Mouse (Mus musculus): ENCODE measurements around the gene LTO1. TPM values are rescaled to one million over a fixed set of nuclear protein-coding genes. Genes with fewer than 3 reads are reported as not detected.
"Not testable (repeated sequence)": the region's sequence is repeated elsewhere in the genome, so short reads cannot be mapped to it uniquely, and the experiment has no call there.

Gene LTO1
- polyA plus RNA-seq, 1 experiment from 2014 or later, result 22.6 TPM

DNA sequence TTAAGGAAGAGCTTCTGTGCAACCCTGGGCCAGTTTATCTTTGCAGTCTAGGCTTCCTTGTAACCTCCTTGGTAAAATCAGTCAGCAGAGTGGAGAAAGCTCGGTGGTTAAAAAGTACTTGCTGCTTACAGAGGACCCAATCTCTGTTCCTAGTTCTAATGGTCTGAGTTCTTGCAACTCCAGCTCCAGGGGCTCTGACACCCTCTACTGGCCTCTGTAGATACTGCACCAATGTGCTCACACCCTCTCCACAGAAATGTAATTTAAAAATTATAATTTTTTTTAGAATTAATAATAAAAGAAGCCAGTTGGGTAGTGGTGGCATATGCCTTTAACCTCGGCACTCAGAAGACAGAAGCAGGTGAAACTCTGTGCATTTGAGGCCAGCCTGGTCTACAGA lies 27.2 kb upstream of the LTO1 start:
- 84% methylated on average over 2 of the region's 2 CpGs for WGBS
- DNase-seq (ENCODE audit: low spot score), result no peak
- H3K4me2 ChIP-seq (ENCODE audit: low read depth, severe bottlenecking), result no peak overlapping the region
- ATAC-seq (ENCODE audit: insufficient number of reproducible peaks, low FRiP score, low TSS enrichment, low read depth), result no peak
- H3K9ac ChIP-seq (ENCODE audit: low read length), result no peak overlapping the region
- no peak overlapping the region for H3K27ac ChIP-seq (replicated peaks; ENCODE audit: low read depth, low read length)
- peaks cover 8% of the 10 kb centered on the region; the same call in 1 of the 2 replicates for H3K4me1 ChIP-seq (ENCODE audit: control insufficient read depth, insufficient read depth, low read length)
- no peaks in the 10 kb centered on the region for H3K27me3 ChIP-seq (ENCODE audit: control insufficient read depth, insufficient read depth, low read length)
- H3K4me3 ChIP-seq (ENCODE audit: low read depth, low read length), result no peak overlapping the region
- no peaks in the 10 kb centered on the region for H3K9me3 ChIP-seq (ENCODE audit: control insufficient read depth, low read length)
- no peaks in the 10 kb centered on the region for H3K36me3 ChIP-seq (ENCODE audit: control insufficient read depth, insufficient read depth, low read length)

- no peak for ATAC-seq (ENCODE audit: insufficient number of reproducible peaks, low FRiP score, low TSS enrichment, low read depth)
- H3K27ac ChIP-seq (replicated peaks; ENCODE audit: low read depth, low read length), result no peak overlapping the region
- no peak overlapping the region for H3K9ac ChIP-seq (ENCODE audit: low read length)
- 6% methylated on average over 18 of the region's 18 CpGs for WGBS
- no peaks in the 10 kb centered on the region for H3K27me3 ChIP-seq (ENCODE audit: control insufficient read depth, insufficient read depth, low read length)
- 0 out of 2 replicates have a peak overlapping the region, but pooled peaks have one; percentile 3 for H3K4me2 ChIP-seq (ENCODE audit: low read depth, severe bottlenecking)
- H3K36me3 ChIP-seq (ENCODE audit: control insufficient read depth, insufficient read depth, low read length), result no peaks in the 10 kb centered on the region; the same call in 1 of the 2 replicates
- DNase-seq (ENCODE audit: low spot score), result peak; percentile 39
- H3K4me1 ChIP-seq (ENCODE audit: control insufficient read depth, insufficient read depth, low read length), result peaks cover 4% of the 10 kb centered on the region; the same call in 1 of the 2 replicates
- H3K4me3 ChIP-seq (ENCODE audit: low read depth, low read length), result no peak overlapping the region
- no peaks in the 10 kb centered on the region for H3K9me3 ChIP-seq (ENCODE audit: control insufficient read depth, low read length)
Observed at GRCm38 (mm10) chr7:144888564-144889299, 26.2 kb upstream of the LTO1 start.

DNA sequence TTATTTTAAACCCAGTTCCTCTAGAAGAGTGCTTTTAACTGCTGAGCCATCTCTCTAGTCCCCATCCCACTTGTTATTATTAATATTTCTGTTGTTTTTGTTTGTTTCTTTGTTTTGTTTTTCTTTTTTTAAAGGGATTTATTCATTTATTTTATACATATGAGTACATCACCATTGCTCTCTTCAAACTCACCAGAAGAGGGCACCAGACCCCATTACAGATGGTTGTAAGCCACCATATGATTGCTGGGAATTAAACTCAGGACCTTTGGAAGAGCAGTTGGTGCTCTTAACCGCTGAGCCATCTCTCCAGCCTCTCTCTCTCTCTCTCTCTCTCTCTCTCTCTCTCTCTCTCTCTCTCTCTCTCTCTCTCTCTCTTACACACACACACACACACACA lies 24.2 kb upstream of the LTO1 start:
- not testable (repeated sequence) for H3K9ac ChIP-seq (ENCODE audit: low read length); H3K9me3 ChIP-seq (ENCODE audit: control insufficient read depth, low read length); H3K36me3 ChIP-seq (ENCODE audit: control insufficient read depth, insufficient read depth, low read length); H3K4me3 ChIP-seq (ENCODE audit: low read depth, low read length); H3K4me1 ChIP-seq (ENCODE audit: control insufficient read depth, insufficient read depth, low read length); DNase-seq (ENCODE audit: low spot score); H3K4me2 ChIP-seq (ENCODE audit: low read depth, severe bottlenecking); H3K27ac ChIP-seq (replicated peaks; ENCODE audit: low read depth, low read length); ATAC-seq (ENCODE audit: insufficient number of reproducible peaks, low FRiP score, low TSS enrichment, low read depth)
- 82% methylated on average over 1 of the region's 1 CpGs for WGBS
- H3K27me3 ChIP-seq (ENCODE audit: control insufficient read depth, insufficient read depth, low read length), result peaks cover 12% of the 10 kb centered on the region

DNA sequence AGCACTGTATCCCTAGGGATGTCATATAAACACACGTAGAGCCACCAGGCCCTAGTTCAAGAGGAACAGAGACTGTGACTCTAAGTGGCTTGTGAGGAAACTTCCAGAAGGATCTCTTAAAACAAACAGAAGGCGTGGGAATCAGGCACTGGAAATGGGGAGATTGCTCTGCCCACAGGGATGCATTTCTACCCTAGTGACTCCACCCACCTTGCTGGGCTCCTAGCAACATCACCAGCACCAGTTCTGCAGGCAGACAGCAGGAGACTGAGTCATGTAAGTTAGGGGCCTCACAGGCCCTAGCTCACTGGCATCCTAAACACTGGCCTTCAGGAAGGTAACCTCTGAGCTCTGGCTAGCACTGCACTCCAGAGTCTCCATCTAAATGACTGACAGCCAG lies 23.0 kb upstream of the LTO1 start:
- 73% methylated on average over 2 of the region's 2 CpGs for WGBS
- Histone ChIP-seq H3K4me3 (ENCODE audit: low read depth, low read length) (no peak overlapping the region), H3K36me3 (ENCODE audit: control insufficient read depth, insufficient read depth, low read length) (no peaks in the 10 kb centered on the region; the same call in 1 of the 2 replicates), H3K27ac (replicated peaks; ENCODE audit: low read depth, low read length) (no peak overlapping the region), H3K27me3 (ENCODE audit: control insufficient read depth, insufficient read depth, low read length) (peaks cover 24% of the 10 kb centered on the region), H3K4me2 (ENCODE audit: low read depth, severe bottlenecking) (no peak overlapping the region), H3K4me1 (ENCODE audit: control insufficient read depth, insufficient read depth, low read length) (peaks cover 9% of the 10 kb centered on the region), H3K9me3 (ENCODE audit: control insufficient read depth, low read length) (no peaks in the 10 kb centered on the region), H3K9ac (ENCODE audit: low read length) (no peak overlapping the region)
- DNase-seq (ENCODE audit: low spot score) (no peak), ATAC-seq (ENCODE audit: insufficient number of reproducible peaks, low FRiP score, low TSS enrichment, low read depth) (no peak)

- DNase-seq (ENCODE audit: low spot score), result no peak
- Histone ChIP-seq H3K4me2 (ENCODE audit: low read depth, severe bottlenecking) (no peak overlapping the region), H3K4me1 (ENCODE audit: control insufficient read depth, insufficient read depth, low read length) (peaks cover 9% of the 10 kb centered on the region), H3K27ac (replicated peaks; ENCODE audit: low read depth, low read length) (no peak overlapping the region), H3K9ac (ENCODE audit: low read length) (no peak overlapping the region), H3K4me3 (ENCODE audit: low read depth, low read length) (no peak overlapping the region), H3K27me3 (ENCODE audit: control insufficient read depth, insufficient read depth, low read length) (peaks cover 29% of the 10 kb centered on the region), H3K9me3 (ENCODE audit: control insufficient read depth, low read length) (no peaks in the 10 kb centered on the region), H3K36me3 (ENCODE audit: control insufficient read depth, insufficient read depth, low read length) (no peaks in the 10 kb centered on the region; the same call in 1 of the 2 replicates)
- no peak for ATAC-seq (ENCODE audit: insufficient number of reproducible peaks, low FRiP score, low TSS enrichment, low read depth)
- 48% methylated on average over 6 of the region's 6 CpGs for WGBS
Observed at GRCm38 (mm10) chr7:144892322-144892721, 22.6 kb upstream of the LTO1 start.

GRCm38 (mm10) chr7:144894191-144894590 lies 20.7 kb upstream of the LTO1 start:
- Histone ChIP-seq H3K4me1 (ENCODE audit: control insufficient read depth, insufficient read depth, low read length) (peaks cover 5% of the 10 kb centered on the region), H3K36me3 (ENCODE audit: control insufficient read depth, insufficient read depth, low read length) (no peaks in the 10 kb centered on the region; the same call in 1 of the 2 replicates), H3K4me3 (ENCODE audit: low read depth, low read length) (no peak overlapping the region), H3K4me2 (ENCODE audit: low read depth, severe bottlenecking) (no peak overlapping the region), H3K9ac (ENCODE audit: low read length) (no peak overlapping the region), H3K27me3 (ENCODE audit: control insufficient read depth, insufficient read depth, low read length) (peaks cover 46% of the 10 kb centered on the region), H3K27ac (replicated peaks; ENCODE audit: low read depth, low read length) (no peak overlapping the region), H3K9me3 (ENCODE audit: control insufficient read depth, low read length) (no peaks in the 10 kb centered on the region)
- whole genome bisulfite sequencing, result 4% methylated on average over 5 of the region's 5 CpGs
- no peak for ATAC-seq (ENCODE audit: insufficient number of reproducible peaks, low FRiP score, low TSS enrichment, low read depth)
- DNase-seq (ENCODE audit: low spot score), result peak; percentile 68

DNA sequence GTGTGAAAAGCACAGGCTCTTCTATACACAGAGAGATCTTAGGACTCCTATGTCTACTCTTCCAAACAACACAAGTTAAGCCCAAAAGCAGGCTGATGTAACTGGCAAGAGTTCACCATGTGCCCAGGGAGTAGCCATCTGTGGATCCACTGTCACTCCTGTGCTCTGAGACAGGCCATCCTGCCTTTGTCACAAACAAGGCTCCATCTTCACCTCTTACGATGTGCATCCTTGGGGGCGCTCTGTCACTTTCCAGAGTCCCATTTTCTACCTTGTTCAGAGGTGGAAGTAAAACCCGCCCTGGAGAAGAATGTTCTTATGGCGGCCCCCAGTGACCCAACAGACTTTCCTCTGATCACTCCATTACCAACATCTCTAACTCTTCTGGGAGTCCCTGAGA lies 20.2 kb upstream of the LTO1 start:
- H3K4me3 ChIP-seq (ENCODE audit: low read depth, low read length), result no peak overlapping the region
- DNase-seq (ENCODE audit: low spot score) (no peak), ATAC-seq (ENCODE audit: insufficient number of reproducible peaks, low FRiP score, low TSS enrichment, low read depth) (no peak)
- H3K9ac ChIP-seq (ENCODE audit: low read length), result no peak overlapping the region
- no peak overlapping the region for H3K4me2 ChIP-seq (ENCODE audit: low read depth, severe bottlenecking)
- no peaks in the 10 kb centered on the region; the same call in 1 of the 2 replicates for H3K36me3 ChIP-seq (ENCODE audit: control insufficient read depth, insufficient read depth, low read length)
- 5% methylated on average over 4 of the region's 4 CpGs for WGBS
- H3K4me1 ChIP-seq (ENCODE audit: control insufficient read depth, insufficient read depth, low read length), result peaks cover 5% of the 10 kb centered on the region
- no peaks in the 10 kb centered on the region for H3K9me3 ChIP-seq (ENCODE audit: control insufficient read depth, low read length)
- H3K27me3 ChIP-seq (ENCODE audit: control insufficient read depth, insufficient read depth, low read length), result peaks cover 50% of the 10 kb centered on the region
- H3K27ac ChIP-seq (replicated peaks; ENCODE audit: low read depth, low read length), result no peak overlapping the region

DNA sequence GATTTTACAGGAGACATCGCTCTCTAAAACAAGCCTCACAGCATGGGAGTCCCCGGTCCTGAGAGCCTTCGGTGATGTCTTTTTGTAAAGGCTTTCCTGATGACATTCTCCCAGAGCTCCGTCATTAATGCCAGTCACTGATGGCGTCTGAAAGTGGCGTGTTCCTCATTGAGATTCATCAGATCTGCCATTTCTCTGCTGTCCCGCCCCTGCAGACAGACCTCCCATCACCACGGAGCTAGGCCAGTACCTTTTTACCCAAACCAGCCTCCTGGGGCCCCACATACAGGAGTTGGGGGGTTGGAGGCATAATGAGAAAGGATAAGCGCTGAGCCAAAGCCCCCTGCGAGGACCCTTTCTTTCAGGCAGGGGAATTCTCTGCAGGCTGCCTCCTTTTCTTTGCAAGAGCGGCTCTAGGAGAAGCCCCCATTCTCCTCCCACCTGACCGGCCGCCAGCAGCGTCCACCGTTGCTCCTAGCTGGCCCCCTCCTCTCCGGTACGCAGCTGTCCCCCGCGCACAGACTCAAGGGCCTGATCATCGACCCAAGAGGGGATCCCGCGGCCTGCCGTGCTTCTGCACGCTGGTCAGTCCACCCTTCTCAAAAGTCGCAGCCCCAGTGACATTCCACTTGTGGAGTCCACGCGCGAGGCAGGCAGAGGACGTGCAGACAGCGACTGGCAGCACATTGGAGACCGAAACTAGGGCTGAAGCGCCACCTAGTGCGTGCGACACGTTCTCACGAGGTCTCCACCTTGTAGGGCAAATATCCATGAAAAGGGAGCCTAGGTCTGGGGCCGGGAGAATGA lies 19.4 kb upstream of the LTO1 start:
- Histone ChIP-seq H3K9me3 (ENCODE audit: control insufficient read depth, low read length) (no peaks in the 10 kb centered on the region), H3K4me3 (ENCODE audit: low read depth, low read length) (peak overlapping the region; percentile 29), H3K4me2 (ENCODE audit: low read depth, severe bottlenecking) (peak overlapping the region; percentile 60), H3K27ac (replicated peaks; ENCODE audit: low read depth, low read length) (no peak overlapping the region), H3K4me1 (ENCODE audit: control insufficient read depth, insufficient read depth, low read length) (peaks cover 5% of the 10 kb centered on the region), H3K9ac (ENCODE audit: low read length) (peak overlapping the region; percentile 8; the same call in 1 of the 2 replicates), H3K36me3 (ENCODE audit: control insufficient read depth, insufficient read depth, low read length) (no peaks in the 10 kb centered on the region; the same call in 1 of the 2 replicates), H3K27me3 (ENCODE audit: control insufficient read depth, insufficient read depth, low read length) (peaks cover 50% of the 10 kb centered on the region)
- 1% methylated on average over 37 of the region's 37 CpGs for WGBS
- DNase-seq (ENCODE audit: low spot score) (peak; percentile 87), ATAC-seq (ENCODE audit: insufficient number of reproducible peaks, low FRiP score, low TSS enrichment, low read depth) (peak; percentile 56)

All from limb, embryonic 11.5 days (tissue).